23 mouse cellular contexts compared by ENCODE assay signal in the genomic region with DNA sequence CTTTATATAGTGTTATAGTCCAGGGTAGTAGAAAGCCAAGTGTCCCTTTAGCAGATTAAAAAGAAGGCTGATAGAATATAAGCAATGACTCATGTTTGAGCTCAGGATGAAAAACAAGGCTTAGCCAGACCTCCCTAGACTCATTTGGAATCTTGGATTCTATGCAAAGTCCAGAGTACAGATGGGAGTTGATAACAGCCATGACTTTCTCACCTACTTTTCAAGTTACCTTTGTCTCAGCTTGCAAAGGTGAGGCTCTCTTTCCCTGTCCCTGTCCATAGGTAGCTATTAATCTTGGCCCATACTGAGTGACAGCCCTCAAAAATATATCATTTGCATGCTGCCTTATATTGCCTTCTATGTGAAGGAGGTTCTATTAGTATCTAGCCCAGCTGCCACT.
DNase-seq lines count a peak whose midpoint lies in the region; ATAC-seq and TF ChIP-seq lines count a peak whose summit lies in the region.
"Had no signal": no experiment of that assay in that cellular context is flagged by ENCODE, and none has a peak within 500 bp of the region (broad histone marks: within the 10 kb centered on the region; RNA-seq: fewer than 3 reads in every experiment).

No protein-coding gene starts in this region.

- peak; percentile 86 for ATAC-seq in intestine, embryonic 15.5 days
- ATAC-seq in stomach, embryonic 15.5 days (ENCODE audit: insufficient read depth, low FRiP score, low read depth) = peak; percentile 58
- ATAC-seq in midbrain, embryonic 13.5 days = no peak
- ATAC-seq: activated CD4-positive, CD25-positive, alpha-beta regulatory T cell, adult 4 months; forebrain, embryonic 14.5 days; forebrain, postnatal 0 days; hindbrain, postnatal 0 days; inflammation-experienced regulatory T-cells, adult 6 months had no signal

- TF ChIP-seq CTCF in embryonic fibroblast, embryonic 13.5 days (IDR thresholded peaks at IDR 0.05; ENCODE audit: borderline replicate concordance, insufficient read depth, low read length) = no peak

- peak overlapping the region; percentile 52; the same call in 1 of the 2 replicates for H3K27ac ChIP-seq in embryonic fibroblast, embryonic 13.5 days (ENCODE audit: insufficient read depth, low read length)
- H3K27ac ChIP-seq in intestine, embryonic 15.5 days = no peak overlapping the region
- no peak overlapping the region for H3K27ac ChIP-seq in stomach, embryonic 15.5 days
- no peak overlapping the region for H3K27ac ChIP-seq in midbrain, embryonic 13.5 days
- H3K27ac ChIP-seq: heart, embryonic 15.5 days; hindbrain, embryonic 14.5 days; hindbrain, postnatal 0 days had no signal

- H3K27me3 ChIP-seq in intestine, embryonic 15.5 days (replicated peaks) = no peaks in the 10 kb centered on the region
- no peaks in the 10 kb centered on the region for H3K27me3 ChIP-seq in stomach, embryonic 15.5 days (replicated peaks)
- no peaks in the 10 kb centered on the region for H3K27me3 ChIP-seq in midbrain, embryonic 13.5 days
- H3K27me3 ChIP-seq: heart, embryonic 12.5 days; heart, embryonic 15.5 days had no signal

- H3K4me2 ChIP-seq in intestine, embryonic 15.5 days (replicated peaks) = no peak overlapping the region
- no peak overlapping the region for H3K4me2 ChIP-seq in stomach, embryonic 15.5 days
- no peak overlapping the region for H3K4me2 ChIP-seq in midbrain, embryonic 13.5 days (replicated peaks)
- H3K4me2 ChIP-seq: heart, embryonic 12.5 days; heart, embryonic 15.5 days; hindbrain, embryonic 14.5 days had no signal

- no peak overlapping the region for H3K9ac ChIP-seq in intestine, embryonic 15.5 days
- H3K9ac ChIP-seq in stomach, embryonic 15.5 days = no peak overlapping the region
- no peak overlapping the region for H3K9ac ChIP-seq in midbrain, embryonic 13.5 days (replicated peaks)
- H3K9ac ChIP-seq: forebrain, postnatal 0 days; heart, embryonic 12.5 days; heart, embryonic 15.5 days; hindbrain, embryonic 14.5 days had no signal

- TF ChIP-seq POLR2A in embryonic fibroblast, embryonic 13.5 days (IDR thresholded peaks at IDR 0.05; ENCODE audit: low read depth, low read length) = no peak

- DNase-seq in yolk sac, embryonic 10.5 days (ENCODE audit: low spot score) = peak; percentile 15
- DNase-seq in right cerebral cortex, postnatal 14 days = no peak
- DNase-seq in cerebellum, adult 9-11 months = no peak
- DNase-seq: adrenal gland, adult 8-10 months; cerebellum, adult 11 months; cerebellum, adult 8-10 months; cerebellum, postnatal 14 days; forebrain, postnatal 0 days; gastrocnemius, postnatal 25 days; heart, adult 18-20 months; heart, postnatal 10 days; heart, postnatal 4 days had no signal

- H3K9me3 ChIP-seq in intestine, embryonic 15.5 days = no peaks in the 10 kb centered on the region
- H3K9me3 ChIP-seq in stomach, embryonic 15.5 days = no peaks in the 10 kb centered on the region
- H3K9me3 ChIP-seq in midbrain, embryonic 13.5 days = no peaks in the 10 kb centered on the region
- H3K9me3 ChIP-seq: heart, embryonic 12.5 days; heart, embryonic 15.5 days had no signal

- no peaks in the 10 kb centered on the region; the same call in 1 of the 2 replicates for H3K4me1 ChIP-seq in embryonic fibroblast, embryonic 13.5 days (ENCODE audit: control insufficient read depth, insufficient read depth, low read length)
- H3K4me1 ChIP-seq in intestine, embryonic 15.5 days (replicated peaks) = no peaks in the 10 kb centered on the region
- H3K4me1 ChIP-seq in stomach, embryonic 15.5 days = no peaks in the 10 kb centered on the region
- no peaks in the 10 kb centered on the region for H3K4me1 ChIP-seq in midbrain, embryonic 13.5 days (replicated peaks)
- H3K4me1 ChIP-seq: heart, embryonic 12.5 days; heart, embryonic 15.5 days had no signal

- no peak overlapping the region for H3K4me3 ChIP-seq in embryonic fibroblast, embryonic 13.5 days (ENCODE audit: insufficient read depth, low read length)
- H3K4me3 ChIP-seq in intestine, embryonic 15.5 days (replicated peaks) = no peak overlapping the region
- no peak overlapping the region for H3K4me3 ChIP-seq in stomach, embryonic 15.5 days (replicated peaks)
- H3K4me3 ChIP-seq in midbrain, embryonic 13.5 days (replicated peaks) = no peak overlapping the region
- H3K4me3 ChIP-seq: heart, embryonic 12.5 days; heart, embryonic 15.5 days had no signal

- H3K36me3 ChIP-seq in intestine, embryonic 15.5 days = no peaks in the 10 kb centered on the region
- no peaks in the 10 kb centered on the region for H3K36me3 ChIP-seq in stomach, embryonic 15.5 days
- no peaks in the 10 kb centered on the region for H3K36me3 ChIP-seq in midbrain, embryonic 13.5 days
- H3K36me3 ChIP-seq: heart, embryonic 12.5 days; heart, embryonic 15.5 days had no signal
